Mouse (Mus musculus): ENCODE results near the gene Gcdh.

Gene Gcdh

GRCm38 (mm10) chr8:84872309-84872965, 21.3 kb downstream of the Gcdh start:
- DNase-seq (ENCODE audit: low spot score) = peak; percentile 38

- DNase-seq (ENCODE audit: low spot score) = peak; percentile 87
Observed at GRCm38 (mm10) chr8:84871376-84872308, 22.1 kb downstream of the Gcdh start, which contains the start of gene Syce2. Syce2 (plus strand) TSS chr8:84872111.

GRCm38 (mm10) chr8:84856864-84857441, 36.8 kb downstream of the Gcdh start, which contains the start of gene Farsa:
Farsa (plus strand) TSS chr8:84856989.
- DNase-seq (ENCODE audit: low spot score) = peak; percentile 93

- DNase-seq (ENCODE audit: low spot score) = no peak
Observed at GRCm38 (mm10) chr8:84856434-84856833, 37.3 kb downstream of the Gcdh start.

GRCm38 (mm10) chr8:84847684-84848435, 45.9 kb downstream of the Gcdh start:
- no peak for DNase-seq (ENCODE audit: low spot score)

GRCm38 (mm10) chr8:84846722-84847572, 46.8 kb downstream of the Gcdh start, which contains the start of gene Calr:
Calr (minus strand) TSS chr8:84846934.
- peak; percentile 99 for DNase-seq (ENCODE audit: low spot score)

GRCm38 (mm10) chr8:84846094-84846721, 47.5 kb downstream of the Gcdh start:
- no peak for DNase-seq (ENCODE audit: low spot score)

- peak; percentile 38 for DNase-seq (ENCODE audit: low spot score)
Observed at GRCm38 (mm10) chr8:84845355-84846093, 48.2 kb downstream of the Gcdh start.

- no peak for DNase-seq (ENCODE audit: low spot score)
Observed at GRCm38 (mm10) chr8:84844397-84845070, 49.2 kb downstream of the Gcdh start.

- no peak for DNase-seq (ENCODE audit: low spot score)
Observed at GRCm38 (mm10) chr8:84841514-84841913, 52.2 kb downstream of the Gcdh start.

GRCm38 (mm10) chr8:84840248-84840999, 53.3 kb downstream of the Gcdh start, which contains the start of gene Rad23a:
Rad23a (minus strand) TSS chr8:84840665.
- DNase-seq (ENCODE audit: low spot score) = peak; percentile 91

GRCm38 (mm10) chr8:84839875-84840247, 53.9 kb downstream of the Gcdh start:
- DNase-seq (ENCODE audit: low spot score) = no peak

GRCm38 (mm10) chr8:84839411-84839810, 54.3 kb downstream of the Gcdh start:
- no peak for DNase-seq (ENCODE audit: low spot score)

- no peak for DNase-seq (ENCODE audit: low spot score)
Observed at GRCm38 (mm10) chr8:84838513-84838912, 55.2 kb downstream of the Gcdh start.

- DNase-seq (ENCODE audit: low spot score) = no peak
Observed at GRCm38 (mm10) chr8:84837912-84838470, 55.7 kb downstream of the Gcdh start.

GRCm38 (mm10) chr8:84837149-84837911, 56.4 kb downstream of the Gcdh start:
- no peak for DNase-seq (ENCODE audit: low spot score)
